Mouse (Mus musculus) lung, embryonic 15.5 days (tissue): ENCODE measurements at regions not wholly inside any gene's neighbourhood (a gene's known extent, or its start where the extent isn't known, plus 50 kb on each side); places are given as distances from the start of the nearest gene placed in this dataset.

ENCODE experiments used
- ATAC-seq: fragments of 200-750 bp; cut with Nextera tagmentation; 2 replicates; pipeline ENCODE4 v1.8.0; 2017; ENCODE audit warnings: moderate number of reproducible peaks, borderline replicate concordance; ENCODE audit not compliant: low FRiP score, low TSS enrichment; ENCODE audit errors: extremely low read depth
- H3K27ac ChIP-seq: fragments of 300-500 bp; sonication (generic); 2 replicates; pipeline ENCODE4 v1.5.1; 2015; ENCODE audit warnings: moderate library complexity, mild to moderate bottlenecking, inconsistent platforms
- H3K27me3 ChIP-seq: fragments of 300-500 bp; sonication (generic); 2 replicates; pipeline ENCODE4 v1.6.1; 2015; ENCODE audit warnings: inconsistent platforms
- H3K36me3 ChIP-seq: fragments of 300-500 bp; sonication (generic); 2 replicates; pipeline ENCODE4 v1.6.1; 2015; ENCODE audit warnings: inconsistent platforms
- H3K4me1 ChIP-seq: fragments of 300-500 bp; sonication (generic); 2 replicates; pipeline ENCODE4 v1.6.1; 2015; ENCODE audit warnings: inconsistent platforms
- H3K4me2 ChIP-seq: fragments of 300-500 bp; sonication (generic); 2 replicates; pipeline ENCODE4 v1.6.1; 2015; ENCODE audit warnings: inconsistent platforms, mild to moderate bottlenecking, moderate library complexity
- H3K4me3 ChIP-seq: fragments of 300-500 bp; sonication (generic); 2 replicates; pipeline ENCODE4 v1.5.1; 2015; ENCODE audit warnings: mild to moderate bottlenecking, inconsistent platforms
- H3K9ac ChIP-seq: fragments of 300-500 bp; sonication (generic); 2 replicates; pipeline ENCODE4 v1.6.1; 2015; ENCODE audit warnings: inconsistent platforms
- H3K9me3 ChIP-seq: fragments of 300-500 bp; sonication (generic); 2 replicates; pipeline ENCODE4 v1.6.1; 2016; ENCODE audit warnings: inconsistent platforms
- WGBS: fragments of 180-500 bp; shearing (Covaris S2); methylation state at CpG from one replicate; pipeline ENCODE4 v1.1.7; 2015; 5-methylcytosine and 5-hydroxymethylcytosine counted together

DNA sequence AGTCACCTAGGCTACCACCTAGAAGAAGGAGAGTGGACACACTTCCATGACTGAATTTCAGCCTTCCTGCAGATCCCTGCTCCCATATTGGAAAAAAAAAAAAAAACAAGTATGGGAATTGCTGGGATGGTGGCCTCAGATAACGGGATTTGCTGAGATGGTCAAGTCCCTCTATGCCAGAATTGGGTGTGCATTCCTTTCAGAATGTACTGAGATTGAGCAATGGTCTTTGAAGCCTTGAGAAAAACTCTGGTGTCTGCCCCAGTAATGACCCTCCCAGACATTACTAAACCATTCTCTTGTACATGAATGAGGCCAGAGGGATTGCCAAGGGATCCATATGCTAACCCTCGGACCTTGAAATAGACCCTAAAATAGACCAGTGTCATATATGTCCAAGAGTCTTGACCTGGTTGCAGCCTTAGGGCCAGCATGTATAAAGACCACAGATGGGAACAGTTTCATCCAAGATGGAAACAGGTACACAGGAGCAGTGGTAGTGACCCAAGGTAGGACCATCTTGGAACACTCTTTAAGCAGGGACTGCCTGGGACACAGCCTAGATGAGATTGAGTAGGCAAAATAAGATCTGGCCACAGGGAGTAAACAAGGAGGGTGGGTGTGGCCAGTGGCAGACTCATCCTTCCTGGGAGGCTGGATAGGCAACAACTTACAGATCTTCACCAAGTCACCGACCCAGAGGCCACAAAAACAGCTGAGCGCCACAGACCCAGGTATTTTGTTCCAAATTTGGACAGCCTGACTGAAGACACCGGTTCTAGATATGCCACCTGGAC is 882.9 kb upstream of the 9430069I07Rik start:
- Histone ChIP-seq H3K36me3 (no peaks in the 10 kb centered on the region), H3K4me1 (no peaks in the 10 kb centered on the region), H3K9ac (no peak overlapping the region), H3K27me3 (no peaks in the 10 kb centered on the region), H3K27ac (no peak overlapping the region), H3K9me3 (no peaks in the 10 kb centered on the region), H3K4me2 (no peak overlapping the region), H3K4me3 (no peak overlapping the region)
- WGBS: 83% methylated on average over 5 of the region's 5 CpGs
- no peak for ATAC-seq

GRCm38 (mm10) chr15:35238691-35239090 is 881.0 kb upstream of the 9430069I07Rik start:
- Histone ChIP-seq H3K9ac (no peak overlapping the region), H3K4me3 (no peak overlapping the region), H3K9me3 (no peaks in the 10 kb centered on the region), H3K4me1 (no peaks in the 10 kb centered on the region), H3K27me3 (no peaks in the 10 kb centered on the region), H3K36me3 (no peaks in the 10 kb centered on the region), H3K27ac (no peak overlapping the region), H3K4me2 (no peak overlapping the region)
- ATAC-seq: no peak
- 81% methylated on average over 1 of the region's 1 CpGs for WGBS

GRCm38 (mm10) chr15:35233968-35234696 is 876.5 kb upstream of the 9430069I07Rik start:
- Histone ChIP-seq H3K4me2 (no peak overlapping the region), H3K4me1 (no peaks in the 10 kb centered on the region), H3K4me3 (no peak overlapping the region), H3K9me3 (no peaks in the 10 kb centered on the region), H3K27ac (no peak overlapping the region), H3K36me3 (no peaks in the 10 kb centered on the region), H3K27me3 (no peaks in the 10 kb centered on the region), H3K9ac (no peak overlapping the region)
- 71% methylated on average over 2 of the region's 2 CpGs for WGBS
- 0 out of 2 replicates have a peak, but pooled peaks have one; percentile 52 for ATAC-seq

GRCm38 (mm10) chr15:35229614-35230013 is 871.9 kb upstream of the 9430069I07Rik start:
- no peak overlapping the region for H3K27ac ChIP-seq
- no peaks in the 10 kb centered on the region for H3K9me3 ChIP-seq
- 83% methylated on average over 3 of the region's 3 CpGs for WGBS
- no peak overlapping the region for H3K4me3 ChIP-seq
- no peak for ATAC-seq
- H3K36me3 ChIP-seq: no peaks in the 10 kb centered on the region
- no peaks in the 10 kb centered on the region for H3K4me1 ChIP-seq
- no peak overlapping the region for H3K9ac ChIP-seq
- H3K27me3 ChIP-seq: no peaks in the 10 kb centered on the region
- H3K4me2 ChIP-seq: no peak overlapping the region
